Mouse (Mus musculus): ENCODE data around the gene Tmem247. TPM values are rescaled to one million over a fixed set of nuclear protein-coding genes. Genes with fewer than 3 reads are reported as not detected.

Gene Tmem247
- polyA plus RNA-seq, 1 experiment from 2014 or later = not detected

GRCm38 (mm10) chr17:86963586-86963902, 46.4 kb downstream of the Tmem247 start:
- Histone ChIP-seq H3K79me2 (ENCODE audit: inconsistent target) (peaks cover 51% of the 10 kb centered on the region), H3K27ac (no peak overlapping the region)
- WGBS (ENCODE audit: missing documents) = 1% methylated on average over 26 of the region's 26 CpGs

GRCm38 (mm10) chr17:86964041-86964440, 46.9 kb downstream of the Tmem247 start:
- Histone ChIP-seq H3K79me2 (ENCODE audit: inconsistent target) (peaks cover 56% of the 10 kb centered on the region), H3K27ac (no peak overlapping the region), H3K4me3 (ENCODE audit: inconsistent target) (peak overlapping the region; percentile 43), H3K36me3 (ENCODE audit: inconsistent target) (no peaks in the 10 kb centered on the region; the same call in 1 of the 2 replicates)
- WGBS (ENCODE audit: missing documents) = 4% methylated on average over 4 of the region's 6 CpGs

More at GRCm38 (mm10) chr17:86963586-86963902, 46.4 kb downstream of the Tmem247 start:
- H3K36me3 ChIP-seq (ENCODE audit: inconsistent target) = no peaks in the 10 kb centered on the region; the same call in 1 of the 2 replicates
- peak overlapping the region; percentile 43 for H3K4me3 ChIP-seq (ENCODE audit: inconsistent target)

- Histone ChIP-seq H3K79me2 (ENCODE audit: inconsistent target) (peaks cover 60% of the 10 kb centered on the region), H3K27ac (no peak overlapping the region), H3K36me3 (ENCODE audit: inconsistent target) (no peaks in the 10 kb centered on the region; the same call in 1 of the 2 replicates), H3K4me3 (ENCODE audit: inconsistent target) (peak overlapping the region; percentile 43)
- WGBS (ENCODE audit: missing documents) = 15% methylated on average over 10 of the region's 10 CpGs
Measured at GRCm38 (mm10) chr17:86964502-86964901, 47.4 kb downstream of the Tmem247 start.

- H3K4me3 ChIP-seq (ENCODE audit: inconsistent target) = no peak overlapping the region
Measured at GRCm38 (mm10) chr17:86965121-86965520, 48.0 kb downstream of the Tmem247 start.

GRCm38 (mm10) chr17:86966040-86966439, 48.9 kb downstream of the Tmem247 start:
- no peak overlapping the region for H3K4me3 ChIP-seq (ENCODE audit: inconsistent target)
- H3K27ac ChIP-seq = no peak overlapping the region
- H3K36me3 ChIP-seq (ENCODE audit: inconsistent target) = peaks cover 4% of the 10 kb centered on the region; the same call in 1 of the 2 replicates
- peaks cover 76% of the 10 kb centered on the region for H3K79me2 ChIP-seq (ENCODE audit: inconsistent target)
- 91% methylated on average over 10 of the region's 10 CpGs for WGBS (ENCODE audit: missing documents)

More at GRCm38 (mm10) chr17:86965121-86965520, 48.0 kb downstream of the Tmem247 start:
- 96% methylated on average over 8 of the region's 8 CpGs for WGBS (ENCODE audit: missing documents)
- Histone ChIP-seq H3K79me2 (ENCODE audit: inconsistent target) (peaks cover 67% of the 10 kb centered on the region), H3K36me3 (ENCODE audit: inconsistent target) (peaks cover 1% of the 10 kb centered on the region; the same call in 1 of the 2 replicates), H3K27ac (no peak overlapping the region)

GRCm38 (mm10) chr17:86967048-86967447, 49.9 kb downstream of the Tmem247 start:
- 91% methylated on average over 12 of the region's 12 CpGs for WGBS (ENCODE audit: missing documents)
- Histone ChIP-seq H3K4me3 (ENCODE audit: inconsistent target) (no peak overlapping the region), H3K79me2 (ENCODE audit: inconsistent target) (peaks cover 85% of the 10 kb centered on the region), H3K27ac (no peak overlapping the region), H3K36me3 (ENCODE audit: inconsistent target) (peaks cover 4% of the 10 kb centered on the region; the same call in 1 of the 2 replicates)

GRCm38 (mm10) chr17:86967536-86968525, 50.7 kb downstream of the Tmem247 start:
- H3K27ac ChIP-seq = no peak overlapping the region
- peaks cover 4% of the 10 kb centered on the region; the same call in 1 of the 2 replicates for H3K36me3 ChIP-seq (ENCODE audit: inconsistent target)
- WGBS (ENCODE audit: missing documents) = 56% methylated on average over 10 of the region's 10 CpGs

GRCm38 (mm10) chr17:86968581-86968980, 51.4 kb downstream of the Tmem247 start:
- WGBS (ENCODE audit: missing documents) = 64% methylated on average over 5 of the region's 5 CpGs
- Histone ChIP-seq H3K27ac (no peak overlapping the region), H3K4me3 (ENCODE audit: inconsistent target) (no peak overlapping the region), H3K79me2 (ENCODE audit: inconsistent target) (peaks cover 94% of the 10 kb centered on the region), H3K36me3 (ENCODE audit: inconsistent target) (peaks cover 4% of the 10 kb centered on the region; the same call in 1 of the 2 replicates)

More at GRCm38 (mm10) chr17:86967536-86968525, 50.7 kb downstream of the Tmem247 start:
- H3K4me3 ChIP-seq (ENCODE audit: inconsistent target) = no peak overlapping the region
- peaks cover 89% of the 10 kb centered on the region for H3K79me2 ChIP-seq (ENCODE audit: inconsistent target)

- H3K79me2 ChIP-seq (ENCODE audit: inconsistent target) = peaks cover 94% of the 10 kb centered on the region
- no peak overlapping the region for H3K4me3 ChIP-seq (ENCODE audit: inconsistent target)
- peaks cover 7% of the 10 kb centered on the region for H3K36me3 ChIP-seq (ENCODE audit: inconsistent target)
- WGBS (ENCODE audit: missing documents) = 24% methylated on average over 5 of the region's 5 CpGs
- no peak overlapping the region for H3K27ac ChIP-seq
Measured at GRCm38 (mm10) chr17:86969582-86969981, 52.4 kb downstream of the Tmem247 start.

GRCm38 (mm10) chr17:86970026-86970750, 53.0 kb downstream of the Tmem247 start:
- H3K4me3 ChIP-seq (ENCODE audit: inconsistent target) = no peak overlapping the region
- H3K36me3 ChIP-seq (ENCODE audit: inconsistent target) = peaks cover 13% of the 10 kb centered on the region
- H3K27ac ChIP-seq = no peak overlapping the region
- peaks cover 94% of the 10 kb centered on the region for H3K79me2 ChIP-seq (ENCODE audit: inconsistent target)
- WGBS (ENCODE audit: missing documents) = 91% methylated on average over 15 of the region's 15 CpGs

GRCm38 (mm10) chr17:86971036-86971435, 53.9 kb downstream of the Tmem247 start:
- WGBS (ENCODE audit: missing documents) = 74% methylated on average over 5 of the region's 5 CpGs
- H3K36me3 ChIP-seq (ENCODE audit: inconsistent target) = peaks cover 13% of the 10 kb centered on the region
- H3K27ac ChIP-seq = no peak overlapping the region
- peaks cover 93% of the 10 kb centered on the region for H3K79me2 ChIP-seq (ENCODE audit: inconsistent target)
- no peak overlapping the region for H3K4me3 ChIP-seq (ENCODE audit: inconsistent target)

GRCm38 (mm10) chr17:86971860-86972259, 54.7 kb downstream of the Tmem247 start:
- Histone ChIP-seq H3K79me2 (ENCODE audit: inconsistent target) (peaks cover 89% of the 10 kb centered on the region), H3K27ac (no peak overlapping the region), H3K36me3 (ENCODE audit: inconsistent target) (peaks cover 13% of the 10 kb centered on the region), H3K4me3 (ENCODE audit: inconsistent target) (no peak overlapping the region)
- WGBS (ENCODE audit: missing documents) = 65% methylated on average over 7 of the region's 7 CpGs
